Mouse (Mus musculus): Measurements from ENCODE around the gene Tamm41.

DNA sequence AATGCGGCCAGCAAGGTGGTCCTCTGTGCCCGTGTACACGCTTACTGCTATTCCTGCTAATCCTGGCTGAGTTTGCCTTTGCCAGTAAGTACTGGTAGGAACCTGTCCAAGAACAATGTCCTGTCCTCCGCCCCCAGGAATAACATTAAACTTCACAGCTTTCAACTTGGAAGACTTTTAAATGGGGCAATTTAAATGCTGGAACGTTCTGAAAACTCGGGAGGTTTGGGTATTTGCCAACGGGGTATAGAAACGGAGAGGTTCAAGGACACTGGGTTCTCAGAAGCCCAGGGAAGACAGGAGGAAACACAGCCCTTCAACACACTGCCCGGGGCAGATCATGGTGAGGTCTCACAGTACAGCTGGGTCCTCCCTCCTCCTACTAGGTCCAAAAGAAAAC is 14.8 kb downstream of the Tamm41 start:
- no peak for TF ChIP-seq MAX (IDR thresholded peaks at IDR 0.05)
- TF ChIP-seq CTCF (IDR thresholded peaks at IDR 0.05; ENCODE audit: control insufficient read depth, insufficient read depth, insufficient read length), result no peak
- TF ChIP-seq MYOD1 (IDR thresholded peaks at IDR 0.05; ENCODE audit: control insufficient read depth, insufficient read length, low read depth), result no peak
- no peak for TF ChIP-seq USF1 (IDR thresholded peaks at IDR 0.05; ENCODE audit: low read depth)
- TF ChIP-seq MYOG (IDR thresholded peaks at IDR 0.05; ENCODE audit: control insufficient read depth, extremely low read depth, insufficient read length), result no peak
- TF ChIP-seq FOSL1 (IDR thresholded peaks at IDR 0.05; ENCODE audit: insufficient read depth, low read length, poor library complexity, severe bottlenecking), result no peak
- no peak for TF ChIP-seq CEBPB (IDR thresholded peaks at IDR 0.05; ENCODE audit: low read depth)
